Mouse (Mus musculus): ENCODE results near the gene Gm10639. TPM values are rescaled to one million over a fixed set of nuclear protein-coding genes. Genes with fewer than 3 reads are reported as not detected.

Gm10639 gene
- total and polyA plus RNA-seq, 2 experiments: not detected

DNA sequence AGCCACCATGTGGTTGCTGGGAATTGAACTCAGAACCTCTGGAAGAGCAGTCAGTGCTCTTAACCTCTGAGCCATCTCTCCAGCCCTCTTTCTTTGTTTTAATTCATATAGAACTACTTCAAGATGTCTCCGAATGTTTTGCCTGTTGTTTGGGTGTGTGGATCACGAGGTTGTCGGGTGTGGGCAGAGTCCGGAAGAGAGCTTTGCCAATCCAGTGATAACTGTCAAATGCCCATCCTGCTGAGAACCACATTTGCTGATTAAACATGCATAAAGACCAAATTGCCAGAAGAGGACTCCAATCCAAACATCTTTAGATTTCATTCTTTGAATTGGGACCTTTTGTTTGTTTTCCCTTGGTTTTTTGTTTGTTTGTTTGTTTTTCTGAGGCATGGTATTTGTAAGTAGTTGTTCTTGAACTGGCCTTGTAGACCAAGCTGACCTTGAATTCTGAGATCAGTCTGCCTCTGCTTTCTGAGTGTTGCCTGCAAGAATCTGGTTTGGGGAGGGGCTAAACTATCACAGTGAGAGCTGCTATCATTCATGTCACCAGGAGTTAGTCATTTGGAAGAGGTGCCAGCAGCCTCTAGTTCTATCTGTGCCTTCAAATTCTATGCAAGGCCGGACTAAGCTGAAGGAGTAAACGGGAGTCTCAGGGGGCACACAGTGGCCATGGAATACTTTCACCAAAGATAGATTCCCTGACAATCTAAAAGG, 61.9 kb downstream of the Gm10639 start:
- no peak overlapping the region for H3K27ac ChIP-seq (replicated peaks; ENCODE audit: insufficient read depth, low read depth, low read length)
- peaks cover 17% of the 10 kb centered on the region for H3K4me1 ChIP-seq (ENCODE audit: control insufficient read depth, insufficient read depth, low read length)
- no peaks in the 10 kb centered on the region for H3K79me2 ChIP-seq (ENCODE audit: control insufficient read depth, insufficient read depth, low read length)
- peak; percentile 47 for DNase-seq (ENCODE audit: extremely low read depth, low read depth, low spot score)
- no peaks in the 10 kb centered on the region for H3K36me3 ChIP-seq (ENCODE audit: control insufficient read depth, insufficient read depth, low read length)
- no peak overlapping the region for H3K9ac ChIP-seq (ENCODE audit: low read depth, low read length)
- TF ChIP-seq CTCF (IDR thresholded peaks at IDR 0.05; ENCODE audit: low read depth, low read length) (no peak), POLR2A (IDR thresholded peaks at IDR 0.05; ENCODE audit: extremely low read depth, insufficient read depth, low read length) (no peak)
- 62% methylated on average over 6 of the region's 6 CpGs for WGBS
- no peak overlapping the region for H3K4me3 ChIP-seq (ENCODE audit: insufficient read depth, low read depth, low read length)
- no peaks in the 10 kb centered on the region for H3K27me3 ChIP-seq (ENCODE audit: control insufficient read depth, insufficient read depth, low read length)

Other genes with a start within 250 kb of the Gm10639 start
- gene Gcm1, start 238.0 kb upstream of the Gm10639 start, total RNA-seq (2014; rRNA removed): not detected in 2 replicates
- gene Gcm1, start 238.0 kb upstream of the Gm10639 start, polyA plus RNA-seq (2012; rRNA removed): not detected in 2 replicates
- gene Fbxo9, start 180.9 kb upstream of the Gm10639 start, total RNA-seq (2014; rRNA removed): 80.5 and 99.3 TPM in 2 replicates
- 83.4 and 107 TPM in 2 replicates for gene Fbxo9, start 180.9 kb upstream of the Gm10639 start, polyA plus RNA-seq (2012; rRNA removed)
- 10.2 and 10.9 TPM in 2 replicates for gene Ick, start 180.7 kb upstream of the Gm10639 start, total RNA-seq (2014; rRNA removed)
- 7.3 and 7.5 TPM in 2 replicates for gene Ick, start 180.7 kb upstream of the Gm10639 start, polyA plus RNA-seq (2012; rRNA removed)
- 137 and 139 TPM in 2 replicates for gene Gsta4, start 107.1 kb upstream of the Gm10639 start, total RNA-seq (2014; rRNA removed)
- gene Gsta4, start 107.1 kb upstream of the Gm10639 start, polyA plus RNA-seq (2012; rRNA removed): 45.2 and 46.5 TPM in 2 replicates
- 6.1 and 42.4 TPM in 2 replicates for gene Gsta1, start 59.3 kb upstream of the Gm10639 start, total RNA-seq (2014; rRNA removed)
- gene Gsta1, start 59.3 kb upstream of the Gm10639 start, polyA plus RNA-seq (2012; rRNA removed): 1.0 and 2.8 TPM in 2 replicates
- gene Gm3776, start 32.8 kb upstream of the Gm10639 start, total RNA-seq (2014; rRNA removed): 5.1 and 42.0 TPM in 2 replicates
- 0.48 and 0.92 TPM in 2 replicates for gene Gm3776, start 32.8 kb upstream of the Gm10639 start, polyA plus RNA-seq (2012; rRNA removed)
- gene Omt2a, start 24.9 kb downstream of the Gm10639 start, total RNA-seq (2014; rRNA removed): not detected in 2 replicates
- not detected in 2 replicates for gene Omt2a, start 24.9 kb downstream of the Gm10639 start, polyA plus RNA-seq (2012; rRNA removed)
- not detected in 2 replicates for gene Omt2b, start 37.7 kb downstream of the Gm10639 start, total RNA-seq (2014; rRNA removed)
- not detected in 2 replicates for gene Omt2b, start 37.7 kb downstream of the Gm10639 start, polyA plus RNA-seq (2012; rRNA removed)
- gene Gsta2, start 65.9 kb downstream of the Gm10639 start, total RNA-seq (2014; rRNA removed): 106 and 182 TPM in 2 replicates
- 22.4 and 26.3 TPM in 2 replicates for gene Gsta2, start 65.9 kb downstream of the Gm10639 start, polyA plus RNA-seq (2012; rRNA removed)
- not detected in 2 replicates for gene Dppa5a, start 78.3 kb downstream of the Gm10639 start, total RNA-seq (2014; rRNA removed)
- not detected in 2 replicates for gene Dppa5a, start 78.3 kb downstream of the Gm10639 start, polyA plus RNA-seq (2012; rRNA removed)
- not detected in 2 replicates for gene Ooep, start 88.8 kb downstream of the Gm10639 start, total RNA-seq (2014; rRNA removed)
- not detected in 2 replicates for gene Ooep, start 88.8 kb downstream of the Gm10639 start, polyA plus RNA-seq (2012; rRNA removed)
- gene Ddx43, start 105.9 kb downstream of the Gm10639 start, total RNA-seq (2014; rRNA removed): 0.09 TPM in 1 of 2 replicates, not detected in the other
- gene Ddx43, start 105.9 kb downstream of the Gm10639 start, polyA plus RNA-seq (2012; rRNA removed): not detected in 2 replicates
- gene Cgas, start 153.3 kb downstream of the Gm10639 start, total RNA-seq (2014; rRNA removed): 0.18 and 0.34 TPM in 2 replicates
- 0.07 and 0.12 TPM in 2 replicates for gene Cgas, start 153.3 kb downstream of the Gm10639 start, polyA plus RNA-seq (2012; rRNA removed)
- 18.7 and 18.9 TPM in 2 replicates for gene Mto1, start 158.3 kb downstream of the Gm10639 start, total RNA-seq (2014; rRNA removed)
- 16.9 and 17.3 TPM in 2 replicates for gene Mto1, start 158.3 kb downstream of the Gm10639 start, polyA plus RNA-seq (2012; rRNA removed)
- 0.18 and 0.20 TPM in 2 replicates for gene Gm17324, start 158.9 kb downstream of the Gm10639 start, total RNA-seq (2014; rRNA removed)
- gene Gm17324, start 158.9 kb downstream of the Gm10639 start, polyA plus RNA-seq (2012; rRNA removed): 0.20 and 0.60 TPM in 2 replicates
- gene Eef1a1, start 199.2 kb downstream of the Gm10639 start, total RNA-seq (2014; rRNA removed): 7,986 and 8,406 TPM in 2 replicates
- 2,468 and 2,707 TPM in 2 replicates for gene Eef1a1, start 199.2 kb downstream of the Gm10639 start, polyA plus RNA-seq (2012; rRNA removed)